Mouse (Mus musculus) lung, adult 2 months (tissue): ENCODE measurements around the gene Chad. TPM values are rescaled to one million over a fixed set of nuclear protein-coding genes. Genes with fewer than 3 reads are reported as not detected.

ENCODE experiments used
- DNase-seq: peaks from one replicate; pipeline ENCODE4 v3.0.0; 2022
- H3K4me1 ChIP-seq: fragments of 200-500 bp; 2 replicates; pipeline ENCODE4 v1.6.1; 2011; ENCODE audit warnings: low read length; ENCODE audit not compliant: control insufficient read depth, insufficient read depth
- H3K4me3 ChIP-seq: fragments of 200-500 bp; replicated peaks from 2 replicates; pipeline ENCODE3; 2011; ENCODE audit warnings: low read depth, mild to moderate bottlenecking, control low read depth, low read length; ENCODE audit errors: extremely low read depth
- CTCF ChIP-seq: fragments of 200-500 bp; IDR thresholded peaks from 2 replicates; pipeline ENCODE4 v1.5.1; 2011; ENCODE audit warnings: mild to moderate bottlenecking, low read length, control low read depth; ENCODE audit not compliant: insufficient read depth
- POLR2A ChIP-seq: fragments of 200-500 bp; IDR thresholded peaks from 2 replicates; pipeline ENCODE4 v1.6.1; 2011; ENCODE audit warnings: low read depth, mild to moderate bottlenecking, control low read depth, low read length, borderline replicate concordance; ENCODE audit errors: extremely low read depth
- WGBS: fragments of 180-500 bp; shearing (Covaris S2); methylation state at CpG from one replicate; pipeline ENCODE4 v1.1.7; 2018; 5-methylcytosine and 5-hydroxymethylcytosine counted together
- polyA plus RNA-seq: library from polyadenylated mRNA; depleted of rRNA; stranded (reverse); fragments of >200 nt; gene quantifications from 2 replicates; pipeline ENCODE4 v1.2.3, GENCODE M21; 2012; rRNA removed

Gene Chad
- polyA plus RNA-seq: 32.6 and 38.8 TPM in 2 replicates

DNA sequence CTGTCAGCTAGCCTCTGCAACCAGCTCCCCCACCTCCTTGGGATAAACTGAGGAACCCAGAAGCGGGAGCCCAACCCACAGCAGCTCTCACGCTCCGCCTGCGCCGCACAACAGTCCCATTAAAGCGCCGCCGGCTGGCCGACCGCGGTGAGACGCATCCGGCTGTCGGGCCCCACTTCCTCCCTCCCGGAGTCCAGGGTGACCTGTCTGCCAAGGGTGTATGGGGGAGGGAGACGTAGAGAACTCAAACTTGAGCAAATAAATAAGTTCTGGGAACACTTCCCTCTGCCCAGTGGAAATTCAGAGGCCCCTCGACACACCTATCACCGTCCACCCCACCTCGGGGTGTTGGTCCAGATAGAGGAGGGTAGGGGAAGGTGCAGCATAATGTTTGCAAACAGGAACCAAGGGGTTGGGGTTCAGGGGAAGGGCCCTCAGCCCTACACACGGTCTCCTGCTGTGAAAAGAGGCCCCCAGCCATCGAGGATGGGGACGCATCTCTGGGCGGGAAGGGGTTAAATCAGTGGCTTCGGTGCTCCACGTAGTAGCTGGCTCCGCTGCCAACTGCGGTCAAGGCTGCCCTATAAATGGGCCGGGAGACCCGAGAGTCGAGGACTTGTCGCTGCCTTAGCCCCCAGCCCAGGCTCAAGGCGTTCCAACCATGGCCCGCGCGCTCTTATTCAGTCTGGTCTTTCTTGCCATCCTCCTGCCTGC, at the start of gene Chad:
Gene Chad, plus strand, starts transcription at position 611 of the 714 bp plus-strand sequence.
- Histone ChIP-seq H3K4me1 (peaks cover 5% of the 10 kb centered on the region; the same call in 1 of the 2 replicates), H3K4me3 (peak within 1 kb of the TSS; percentile 25)
- WGBS: 13% methylated on average over 35 of the region's 35 CpGs
- TF ChIP-seq CTCF (no peak), POLR2A (no peak)
- peak; percentile 53 for DNase-seq

GRCm38 (mm10) chr11:94521219-94521843, 43.5 kb upstream of the Chad start, which contains the start of gene Mycbpap:
Gene Mycbpap, minus strand, starts transcription at chr11:94521742.
- DNase-seq: peak; percentile 79
- WGBS: 3% methylated on average over 42 of the region's 42 CpGs
- peak within 1 kb of the TSS; percentile 68 for H3K4me3 ChIP-seq
- H3K4me1 ChIP-seq: no peaks in the 10 kb centered on the region; the same call in 1 of the 2 replicates
- TF ChIP-seq CTCF (no peak), POLR2A (0 out of 2 replicates have a peak, but pooled peaks have one; percentile 14)

DNA sequence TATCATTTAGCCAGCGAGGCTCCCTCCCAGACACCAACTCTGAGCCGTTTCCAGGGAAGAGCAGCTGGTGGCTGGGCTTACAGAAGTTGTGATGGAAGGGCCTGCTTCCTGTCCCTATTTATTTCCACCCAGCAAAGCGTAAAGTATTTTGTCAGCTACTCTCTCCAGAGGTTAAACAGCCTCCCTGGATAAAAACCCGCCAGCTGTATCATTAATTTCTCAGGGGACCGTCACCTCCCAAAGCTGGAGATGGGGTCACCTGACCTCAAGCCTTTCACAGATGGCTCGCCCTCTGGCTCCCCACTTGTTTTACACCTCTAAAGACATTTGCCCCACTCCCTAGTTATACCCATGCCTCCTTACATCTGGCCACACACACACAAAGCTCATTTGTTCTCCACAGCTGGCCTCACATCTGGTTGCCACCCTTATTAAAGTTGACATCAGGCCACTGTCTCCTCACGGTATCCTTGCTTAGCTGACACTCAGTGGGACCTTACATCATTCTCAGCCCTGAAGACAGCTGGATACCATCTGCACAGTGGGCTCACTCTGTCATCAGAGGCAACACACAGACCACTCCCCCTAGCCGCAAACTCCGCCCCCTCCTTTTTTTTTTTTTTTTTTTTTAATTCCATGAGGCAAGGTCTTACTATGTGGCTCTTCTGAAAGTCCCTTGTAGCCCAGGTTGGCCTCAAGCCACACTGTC, 38.5 kb upstream of the Chad start:
- H3K4me3 ChIP-seq: no peak overlapping the region
- TF ChIP-seq POLR2A: no peak
- TF ChIP-seq CTCF: no peak
- 55% methylated on average over 9 of the region's 9 CpGs for WGBS
- no peak for DNase-seq
- no peaks in the 10 kb centered on the region for H3K4me1 ChIP-seq

- 48% methylated on average over 3 of the region's 3 CpGs for WGBS
- Histone ChIP-seq H3K4me3 (no peak overlapping the region), H3K4me1 (no peaks in the 10 kb centered on the region)
- DNase-seq: no peak
- TF ChIP-seq POLR2A (no peak), CTCF (no peak)
Measured at GRCm38 (mm10) chr11:94528879-94529278, 36.0 kb upstream of the Chad start.

- no peak for TF ChIP-seq POLR2A
- TF ChIP-seq CTCF: no peak
- no peak for DNase-seq
- 77% methylated on average over 8 of the region's 8 CpGs for WGBS
Measured at GRCm38 (mm10) chr11:94533171-94533570, 31.7 kb upstream of the Chad start.

DNA sequence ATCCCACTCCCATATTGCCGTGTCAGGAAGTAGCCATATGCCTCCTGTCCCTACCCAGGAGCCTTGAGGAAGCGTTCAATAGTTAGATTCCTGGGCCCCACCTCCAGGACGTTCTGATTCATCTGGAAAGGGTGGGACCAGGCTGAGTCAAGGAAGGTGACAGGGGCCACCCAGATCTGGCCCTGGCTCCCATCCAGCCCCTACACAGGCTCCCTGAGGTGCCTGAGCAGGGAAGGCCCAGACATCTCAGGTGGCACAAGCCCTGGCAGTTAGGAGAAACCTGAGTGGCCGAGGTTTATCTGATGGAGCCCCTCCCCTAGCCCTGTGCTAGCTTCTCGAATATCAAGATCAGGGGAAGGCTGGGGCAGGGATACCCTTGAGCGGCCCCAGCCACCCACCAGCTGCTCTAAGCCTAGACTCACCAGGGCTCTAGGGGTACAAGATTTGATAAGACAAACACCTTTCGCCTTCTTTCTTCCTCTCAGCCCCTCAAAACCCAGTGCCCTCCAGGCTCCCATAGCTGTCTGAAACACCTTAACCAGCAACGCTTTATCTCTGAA, 26.0 kb upstream of the Chad start:
- DNase-seq: no peak
- H3K4me1 ChIP-seq: no peaks in the 10 kb centered on the region
- H3K4me3 ChIP-seq: no peak overlapping the region
- 72% methylated on average over 8 of the region's 8 CpGs for WGBS
- TF ChIP-seq POLR2A: no peak
- no peak for TF ChIP-seq CTCF

More at GRCm38 (mm10) chr11:94533171-94533570, 31.7 kb upstream of the Chad start:
- H3K4me3 ChIP-seq: no peak overlapping the region
- no peaks in the 10 kb centered on the region for H3K4me1 ChIP-seq

- Histone ChIP-seq H3K4me1 (no peaks in the 10 kb centered on the region), H3K4me3 (no peak overlapping the region)
- no peak for DNase-seq
- TF ChIP-seq POLR2A: no peak
- no peak for TF ChIP-seq CTCF
- 87% methylated on average over 7 of the region's 7 CpGs for WGBS
Measured at GRCm38 (mm10) chr11:94539761-94540160, 25.1 kb upstream of the Chad start.

- TF ChIP-seq CTCF (no peak), POLR2A (no peak)
- DNase-seq: no peak
- Histone ChIP-seq H3K4me1 (no peaks in the 10 kb centered on the region), H3K4me3 (no peak overlapping the region)
- 85% methylated on average over 4 of the region's 4 CpGs for WGBS
Measured at GRCm38 (mm10) chr11:94542400-94542799, 22.4 kb upstream of the Chad start.

- DNase-seq: no peak
- WGBS: 87% methylated on average over 12 of the region's 12 CpGs
- TF ChIP-seq POLR2A (no peak), CTCF (no peak)
- Histone ChIP-seq H3K4me3 (no peak overlapping the region), H3K4me1 (peaks cover 4% of the 10 kb centered on the region; the same call in 1 of the 2 replicates)
Measured at GRCm38 (mm10) chr11:94543344-94543743, 21.5 kb upstream of the Chad start.
